In genomic region chr6:146504459-146504858, GRCm38 (mm10) we compare ENCODE assay signal across 30 mouse cellular contexts.
"Had no signal": no experiment of that assay in that cellular context is flagged by ENCODE, and none has a peak within 500 bp of the region (broad histone marks: within the 10 kb centered on the region; RNA-seq: fewer than 3 reads in every experiment).

No protein-coding gene starts in this region.

- H3K27ac ChIP-seq: left cerebral cortex, adult 2 months; limb, embryonic 10.5 days; limb, embryonic 12.5 days; limb, embryonic 13.5 days; limb, embryonic 15.5 days; liver, embryonic 15.5 days; lung, embryonic 15.5 days; macrophage; midbrain, embryonic 10.5 days; midbrain, embryonic 12.5 days; midbrain, embryonic 13.5 days; midbrain, embryonic 15.5 days; neural tube, embryonic 12.5 days; neural tube, embryonic 13.5 days had no signal

- H3K4me2 ChIP-seq: limb, embryonic 12.5 days; limb, embryonic 13.5 days; limb, embryonic 15.5 days; liver, embryonic 15.5 days; lung, embryonic 14.5 days; lung, embryonic 15.5 days; midbrain, embryonic 11.5 days; midbrain, embryonic 12.5 days; midbrain, embryonic 13.5 days; midbrain, embryonic 15.5 days; neural tube, embryonic 12.5 days; neural tube, embryonic 13.5 days had no signal

- H3K9ac ChIP-seq: limb, embryonic 12.5 days; limb, embryonic 13.5 days; limb, embryonic 15.5 days; liver, embryonic 15.5 days; liver, postnatal 0 days; lung, embryonic 14.5 days; lung, embryonic 15.5 days; midbrain, embryonic 12.5 days; midbrain, embryonic 13.5 days; midbrain, embryonic 15.5 days; neural tube, embryonic 12.5 days; neural tube, embryonic 13.5 days had no signal

- ATAC-seq: liver, postnatal 0 days; lung, postnatal 0 days; midbrain, embryonic 13.5 days; midbrain, embryonic 15.5 days; midbrain, embryonic 16.5 days had no signal

- H3K36me3 ChIP-seq: limb, embryonic 10.5 days; limb, embryonic 12.5 days; limb, embryonic 13.5 days; limb, embryonic 15.5 days; liver, embryonic 15.5 days; lung, embryonic 15.5 days; midbrain, embryonic 10.5 days; midbrain, embryonic 12.5 days; midbrain, embryonic 13.5 days; midbrain, embryonic 15.5 days; neural tube, embryonic 12.5 days; neural tube, embryonic 13.5 days had no signal

- H3K9me3 ChIP-seq: limb, embryonic 10.5 days; limb, embryonic 12.5 days; limb, embryonic 13.5 days; limb, embryonic 15.5 days; liver, embryonic 15.5 days; lung, embryonic 15.5 days; megakaryocyte, embryonic 14.5 days; midbrain, embryonic 10.5 days; midbrain, embryonic 12.5 days; midbrain, embryonic 13.5 days; midbrain, embryonic 15.5 days; neural tube, embryonic 12.5 days; neural tube, embryonic 13.5 days had no signal

- DNase-seq: left cerebral cortex, postnatal 4 days; liver; liver, postnatal 0 days; lung, adult 18-20 months; lung, adult 2 months; lung, embryonic 14.5 days; lung, postnatal 10 days; lung, postnatal 14 days; lung, postnatal 36 days; lung, postnatal 4 days; midbrain, embryonic 14.5 days had no signal

- H3K4me1 ChIP-seq: liver, embryonic 15.5 days had no signal

- H3K4me3 ChIP-seq: left cerebral cortex, adult 2 months; limb, embryonic 10.5 days; limb, embryonic 12.5 days; limb, embryonic 13.5 days; limb, embryonic 15.5 days; liver, embryonic 15.5 days; lung, embryonic 15.5 days; megakaryocyte, embryonic 14.5 days; midbrain, embryonic 10.5 days; midbrain, embryonic 12.5 days; midbrain, embryonic 13.5 days; midbrain, embryonic 15.5 days; myocyte; neural tube, embryonic 12.5 days; neural tube, embryonic 13.5 days had no signal
